Mouse (Mus musculus): Measurements from ENCODE around the gene Gorab. TPM values are rescaled to one million over a fixed set of nuclear protein-coding genes. Genes with fewer than 3 reads are reported as not detected.

The Gorab gene
- total and polyA plus RNA-seq, 3 experiments, result 0.88 to 15.2 (median 9.9) TPM

DNA sequence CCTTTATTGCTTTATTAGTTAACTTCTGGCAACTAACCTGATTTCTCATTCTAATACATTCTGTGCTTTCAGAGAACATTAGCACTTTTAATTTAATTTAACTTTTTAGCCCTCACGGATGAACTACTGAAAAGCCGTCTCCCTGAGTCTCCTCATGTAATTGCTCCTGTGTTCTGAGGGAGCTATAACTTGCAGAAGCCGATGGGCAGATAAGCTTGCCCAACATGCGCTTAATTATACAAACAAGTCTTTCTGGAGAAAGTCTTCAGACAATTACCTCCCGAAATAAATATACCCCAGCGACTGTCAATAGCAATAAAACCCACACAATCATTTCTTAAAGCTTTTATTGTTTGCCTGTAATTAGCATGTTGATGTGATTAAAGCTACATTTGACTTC lies 45.7 kb downstream of the Gorab start:
- DNase-seq, result no peak

DNA sequence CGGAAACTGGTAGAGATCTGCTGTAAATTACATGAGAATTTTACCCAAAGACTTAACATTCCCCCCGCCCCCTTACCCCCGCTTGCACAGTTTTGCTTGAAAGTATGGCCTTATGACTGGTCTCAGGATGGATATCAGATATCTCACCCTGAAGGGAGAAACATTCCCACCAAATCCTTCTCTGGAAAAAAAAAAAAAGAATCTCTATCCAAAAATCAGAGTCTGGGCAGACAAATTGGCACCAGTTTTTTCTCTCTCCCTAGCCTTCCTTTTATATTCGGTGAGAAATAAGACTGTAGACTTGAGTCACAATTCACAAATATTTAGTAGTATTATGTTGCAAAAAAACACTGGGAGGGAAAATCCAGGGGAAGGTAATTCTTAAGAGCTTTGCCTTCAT lies 47.3 kb downstream of the Gorab start:
- no peak for DNase-seq

DNA sequence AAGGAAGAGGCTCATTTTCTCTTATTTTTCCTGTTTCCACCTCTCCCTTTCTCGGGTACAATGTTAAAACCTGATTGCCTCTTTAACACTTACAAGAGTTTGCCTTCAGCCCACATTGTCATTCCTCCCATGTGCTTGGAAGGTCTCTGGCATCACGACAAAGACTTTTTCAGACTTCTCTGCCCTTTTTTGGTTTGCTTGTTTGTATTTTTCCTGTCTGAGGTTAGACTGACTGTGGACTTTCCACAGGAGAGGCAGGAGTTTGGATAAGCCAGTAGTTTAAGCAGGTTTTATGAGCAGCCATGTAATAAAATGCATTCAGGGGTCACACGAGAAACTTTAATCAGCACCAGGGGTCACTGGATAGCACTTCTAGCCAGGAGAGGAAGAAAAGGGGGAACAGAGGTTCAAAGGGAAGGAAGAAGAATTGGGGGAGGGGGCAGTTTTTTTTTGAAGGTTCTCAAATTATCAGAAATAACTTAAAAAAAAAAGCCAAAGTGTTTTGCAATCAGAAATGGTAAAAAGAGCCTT lies 47.8 kb downstream of the Gorab start:
- DNase-seq, result no peak

DNA sequence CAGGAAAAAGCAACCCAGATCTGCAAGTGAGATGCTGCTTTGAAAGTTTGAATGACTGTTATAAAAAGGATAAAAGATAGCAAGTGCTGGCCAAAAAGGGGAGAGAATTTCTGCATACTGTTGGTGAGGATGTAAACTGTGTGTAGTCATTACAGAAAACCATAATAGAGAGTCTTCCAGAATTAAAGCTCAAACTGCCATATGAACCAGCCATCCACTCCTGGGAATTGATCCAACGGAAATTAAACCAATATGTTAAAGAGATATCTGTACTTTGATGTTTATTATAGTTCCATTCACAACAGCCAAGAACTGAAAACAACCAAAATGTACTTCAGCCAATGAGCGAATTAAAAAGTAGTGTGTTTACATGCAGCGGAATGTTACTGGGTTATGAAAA lies 52.5 kb downstream of the Gorab start:
- DNase-seq, result no peak

DNA sequence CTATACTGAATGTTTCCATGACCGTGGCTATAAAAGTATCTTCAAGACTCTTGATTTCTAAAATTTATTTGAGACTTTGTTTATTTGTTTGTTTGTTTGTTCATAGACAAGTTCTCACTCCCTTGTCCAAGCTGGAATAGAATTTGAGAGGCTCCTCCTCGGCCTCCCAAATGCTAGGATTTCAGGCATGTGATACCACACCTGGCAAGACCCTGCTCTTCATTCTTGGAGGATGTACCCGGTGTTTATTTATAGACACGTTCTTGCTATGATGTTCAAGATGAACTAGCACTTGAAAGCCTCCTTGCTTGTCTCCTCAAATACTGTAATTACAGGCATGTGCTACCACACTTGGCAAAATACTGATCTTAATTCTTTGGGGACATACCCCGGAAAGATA lies 57.9 kb downstream of the Gorab start:
- no peak for DNase-seq

DNA sequence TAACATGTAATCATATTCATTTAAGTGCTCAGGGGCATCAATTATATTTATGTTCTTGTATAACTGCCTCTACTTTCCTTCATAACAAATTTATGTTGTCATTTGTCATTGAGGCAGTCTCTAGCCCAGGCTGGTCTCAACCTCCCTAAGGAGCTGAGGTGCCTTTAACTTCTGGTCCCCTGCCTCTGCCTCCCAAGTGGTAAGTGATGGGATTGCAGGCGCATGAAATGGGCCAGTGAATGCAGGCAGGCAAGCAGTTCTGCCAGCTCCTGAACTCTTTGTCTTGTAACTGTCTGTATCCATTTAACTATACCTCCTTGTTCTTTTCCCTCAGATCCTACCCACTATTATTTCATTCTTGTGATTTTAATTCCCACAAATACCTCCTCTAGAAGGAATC lies 58.5 kb downstream of the Gorab start:
- DNase-seq, result no peak

DNA sequence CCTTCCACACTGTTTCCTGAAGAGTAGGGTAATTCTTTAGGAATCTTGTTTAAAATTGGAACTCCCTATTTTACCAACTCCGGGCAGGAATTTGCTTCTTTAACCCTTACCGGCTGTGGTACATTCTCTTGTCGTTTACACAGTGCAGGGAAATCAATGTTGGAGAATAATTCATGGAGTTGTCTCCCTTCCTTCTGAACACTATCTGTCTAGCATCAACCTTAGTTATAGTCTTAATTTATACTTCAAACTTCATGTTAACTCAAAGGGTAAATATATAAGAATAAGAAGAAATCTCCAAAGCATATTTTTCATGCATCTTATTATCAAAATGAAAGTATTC lies 64.3 kb downstream of the Gorab start:
- no peak for DNase-seq

DNA sequence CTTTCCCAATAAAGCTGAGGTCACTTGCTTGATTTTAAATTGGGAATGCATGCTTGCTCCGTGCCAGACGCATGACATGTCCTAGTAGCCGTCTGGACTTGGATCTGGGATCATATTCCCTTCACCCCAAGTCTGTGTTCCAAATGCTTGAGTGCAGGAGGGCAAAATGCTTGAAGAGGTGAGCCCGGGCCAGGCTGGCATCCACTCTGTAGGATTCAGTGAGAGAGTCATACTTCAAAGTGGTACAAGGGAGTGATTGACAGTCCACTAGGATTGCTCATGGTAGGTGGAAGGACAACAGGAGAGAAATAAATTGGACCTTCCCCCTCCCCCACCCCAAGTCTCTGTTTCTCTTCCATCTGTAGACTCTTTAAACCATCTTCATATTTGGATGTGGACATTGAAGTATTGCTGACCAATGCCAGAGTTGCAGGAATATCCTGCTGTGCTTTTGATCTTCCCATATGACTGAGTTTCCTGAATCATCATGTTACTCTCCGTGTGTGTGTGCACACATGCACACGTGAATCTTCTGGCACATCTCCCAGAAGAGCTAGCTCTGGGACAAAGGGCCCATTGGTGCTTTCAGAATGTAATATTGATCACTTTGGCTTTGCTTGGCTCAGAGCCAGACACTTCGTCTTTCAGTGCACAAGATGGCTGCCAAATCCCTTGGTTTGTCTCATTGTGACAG lies 64.8 kb downstream of the Gorab start:
- peak; percentile 6 for DNase-seq

DNA sequence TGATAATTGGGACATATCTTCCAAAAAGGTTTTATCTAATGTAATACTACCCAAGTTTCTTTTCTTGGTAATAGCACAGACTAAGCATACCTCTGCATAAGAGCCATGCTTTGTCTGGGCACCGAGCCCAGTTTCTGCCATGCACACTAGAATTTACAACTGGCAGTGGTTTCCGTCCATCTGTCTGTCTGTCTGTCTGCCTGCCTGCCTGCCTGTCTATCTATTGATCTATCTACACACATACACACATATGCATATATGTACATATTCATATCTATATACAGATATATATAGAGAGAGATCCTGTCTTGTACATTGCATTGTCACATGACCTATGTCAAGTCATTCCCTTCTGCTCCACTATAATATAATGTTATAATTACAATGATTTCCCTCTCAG lies 65.6 kb downstream of the Gorab start:
- no peak for DNase-seq

Other genes with a start within 250 kb of the Gorab start
- gene Prrx1, start 90.0 kb downstream of the Gorab start, total RNA-seq (2021), result 10 to 100 TPM in 1 of 2 experiments, 1 to 10 TPM in 1; 8.9 to 10.3 TPM
- 1.3 and 1.5 TPM in 2 replicates for gene Prrx1, start 90.0 kb downstream of the Gorab start, polyA plus RNA-seq (2012; rRNA removed)